Mouse (Mus musculus) heart, adult 2 months (tissue): ENCODE measurements around the gene Hif1an.

Source experiments
- CTCF ChIP-seq: fragments of 200-600 bp; IDR thresholded peaks from 2 replicates; pipeline ENCODE4 v1.8.1; 2022; ENCODE audit warnings: antibody characterized with exemption, mild to moderate bottlenecking, moderate library complexity
- POLR2A ChIP-seq: fragments of 200-500 bp; IDR thresholded peaks from 2 replicates; pipeline ENCODE4 v1.6.1; 2011; ENCODE audit warnings: mild to moderate bottlenecking, low read depth, low read length, control low read depth; ENCODE audit not compliant: insufficient read depth

DNA sequence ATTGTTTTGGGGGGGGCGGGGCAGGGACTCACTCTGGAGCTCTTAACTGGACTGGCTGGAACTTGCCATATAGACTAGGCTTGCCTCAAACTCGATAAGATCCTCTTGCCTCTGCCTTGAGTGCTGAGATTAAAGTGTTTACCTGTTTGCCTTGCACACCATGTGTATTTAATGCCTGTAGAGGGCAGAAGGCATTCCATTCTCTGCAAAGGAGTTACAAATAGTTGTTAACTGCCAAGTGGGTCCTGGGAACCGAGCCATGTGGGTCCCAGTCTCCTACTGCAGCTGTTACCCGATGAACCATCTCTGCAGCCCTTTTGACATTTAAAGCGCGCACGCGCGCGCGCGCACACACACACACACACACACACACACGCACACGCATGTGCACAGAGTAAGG, 1.4 kb downstream of the Hif1an start:
- TF ChIP-seq CTCF (no peak), POLR2A (no peak)
